Mouse (Mus musculus) frontal cortex, postnatal 36 days (tissue): Measurements from ENCODE around the gene Cutal.

Experiments used
- DNase-seq, 2 experiments: peaks; one replicate each; pipeline ENCODE4 v3.0.0; 2022; ENCODE audit warnings: low spot score in 2 of 2

Gene Cutal

DNA sequence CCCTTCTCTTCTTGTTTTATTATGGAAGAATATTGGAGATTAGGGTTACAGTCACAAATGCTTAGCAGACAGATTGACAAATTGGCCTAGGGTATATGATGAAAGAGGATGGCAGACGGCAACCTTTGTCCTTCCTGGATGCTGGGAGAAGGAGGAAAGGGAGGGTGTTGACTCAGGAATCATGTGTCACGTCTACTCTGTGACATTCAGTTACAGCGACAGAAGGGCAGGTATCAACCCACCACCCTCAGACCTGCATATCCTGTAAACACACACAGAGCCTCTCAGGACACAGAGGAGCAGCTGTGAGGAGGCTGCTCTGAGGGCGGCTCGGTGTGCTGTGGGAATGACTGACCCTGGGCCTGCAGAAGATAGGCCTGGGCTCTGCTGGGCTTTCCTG, 9.0 kb downstream of the Cutal start:
- no peak for DNase-seq

- no peak for DNase-seq
These were observed 10.0 kb downstream of the Cutal start for GRCm38 (mm10) chr2:34884186-34884585.

DNA sequence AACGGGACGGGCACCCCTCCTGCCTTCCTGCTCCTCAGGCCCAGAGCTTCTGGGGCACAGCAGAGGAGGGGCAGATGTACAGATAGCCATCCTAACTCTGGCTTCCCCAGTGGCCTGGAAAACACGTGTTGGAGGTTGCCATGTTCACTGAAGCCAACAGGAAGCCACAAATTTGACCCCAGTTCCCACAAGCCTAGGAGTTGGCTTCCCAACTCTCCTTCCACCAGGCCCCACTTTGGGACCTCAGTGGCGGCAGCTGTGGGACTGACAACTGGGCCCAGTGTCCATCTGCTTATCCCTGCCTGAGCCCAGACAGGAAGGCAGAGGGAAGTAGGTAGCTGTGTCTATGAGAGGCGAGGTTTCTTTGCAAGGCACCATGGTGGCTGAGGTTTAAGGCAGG, 19.8 kb downstream of the Cutal start:
- DNase-seq: no peak

DNA sequence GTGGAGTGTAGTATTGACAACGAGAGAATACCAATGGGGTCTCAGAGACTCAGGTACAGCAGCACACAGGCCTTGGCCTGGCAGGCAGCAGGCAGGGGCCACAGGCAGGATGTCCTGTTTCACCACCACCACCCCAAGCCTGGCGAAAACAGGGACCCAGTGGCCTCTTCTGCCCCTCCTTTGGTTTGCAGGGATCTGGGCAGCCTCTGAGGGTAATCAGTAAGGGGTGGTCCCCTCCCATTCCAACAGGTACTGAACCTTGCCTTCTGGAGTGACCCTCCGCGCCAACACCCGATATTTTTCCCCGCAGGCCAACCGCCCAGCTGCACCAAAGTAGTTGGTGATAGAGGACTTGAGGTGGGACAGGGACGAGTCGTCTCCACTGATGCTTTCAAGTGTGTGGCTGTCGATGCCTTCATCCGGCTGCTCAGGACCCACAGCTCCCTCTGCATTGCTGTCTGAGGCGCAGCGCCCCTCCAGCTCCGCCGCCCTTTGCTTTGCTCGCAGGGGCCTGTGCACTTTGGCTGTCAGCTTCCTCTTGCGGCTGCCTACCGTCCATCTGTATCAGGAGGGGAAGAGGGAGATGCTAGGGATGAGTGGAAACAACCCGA, 21.4 kb downstream of the Cutal start:
- DNase-seq: no peak

- no peak for DNase-seq
These were observed 22.7 kb downstream of the Cutal start for GRCm38 (mm10) chr2:34896821-34897460.

- DNase-seq: no peak
These were observed 23.6 kb downstream of the Cutal start for GRCm38 (mm10) chr2:34897820-34898219.

GRCm38 (mm10) chr2:34899682-34900081, 25.5 kb downstream of the Cutal start:
- DNase-seq: no peak

- no peak for DNase-seq
These were observed 26.2 kb downstream of the Cutal start for GRCm38 (mm10) chr2:34900412-34900811.

DNA sequence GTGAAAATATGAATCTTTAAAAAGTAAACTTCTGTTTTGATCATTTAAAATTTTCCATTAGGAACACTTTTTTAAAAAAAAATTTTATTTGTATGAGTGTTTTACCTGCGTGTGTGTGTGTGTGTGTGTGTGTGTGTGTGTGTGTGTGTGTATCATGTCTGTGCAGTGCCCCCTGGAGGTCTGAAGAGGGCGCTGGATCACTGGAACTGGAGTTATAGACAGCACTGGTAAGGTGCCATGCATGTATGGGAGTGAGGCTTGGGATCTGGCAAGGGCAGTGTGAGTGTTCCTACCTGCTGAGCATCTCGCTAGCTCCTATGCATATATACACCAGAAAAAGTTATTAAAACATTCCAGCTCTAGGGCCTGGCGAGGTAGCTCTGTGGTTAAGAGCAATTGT, 27.5 kb downstream of the Cutal start:
- no peak for DNase-seq

DNA sequence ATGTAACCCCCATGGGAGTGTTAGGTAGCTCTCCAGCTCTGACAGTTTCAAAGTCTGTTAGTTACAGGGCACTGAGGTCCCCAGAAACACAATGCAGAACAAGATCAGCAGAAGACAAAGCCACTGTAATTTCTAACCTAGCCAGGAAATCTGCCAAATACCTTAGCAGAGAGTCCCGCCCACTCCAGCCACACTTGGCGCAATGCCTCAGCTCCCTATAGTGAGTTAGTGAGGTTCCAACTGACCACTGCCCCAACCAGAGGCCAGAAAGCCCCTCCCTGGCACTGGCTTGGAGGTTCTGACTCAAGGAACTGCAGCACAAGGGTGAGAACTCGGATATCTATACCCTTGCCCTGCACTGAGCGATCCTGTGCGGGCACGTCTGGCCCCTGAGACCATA, 28.5 kb downstream of the Cutal start:
- DNase-seq: no peak

DNA sequence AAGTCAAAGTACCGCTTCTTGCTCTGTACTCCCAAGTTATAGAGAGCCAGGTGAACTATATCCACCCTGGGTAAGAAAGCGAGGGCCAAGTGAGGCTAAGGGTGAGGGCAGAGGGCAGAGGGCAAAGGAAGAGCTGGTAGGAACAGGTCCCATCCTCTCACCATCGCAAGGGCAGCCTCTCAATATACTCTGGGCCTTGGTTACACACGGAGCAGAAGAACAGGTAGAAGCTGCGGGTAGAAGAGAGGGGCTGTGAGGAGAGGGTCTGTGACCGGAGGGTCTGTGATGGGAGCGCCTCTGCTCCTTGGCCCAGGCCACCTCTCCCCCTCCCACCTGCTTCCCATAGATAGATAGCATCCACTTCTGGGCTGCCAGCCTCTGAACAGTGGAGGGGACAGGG, 29.0 kb downstream of the Cutal start:
- DNase-seq: no peak

DNA sequence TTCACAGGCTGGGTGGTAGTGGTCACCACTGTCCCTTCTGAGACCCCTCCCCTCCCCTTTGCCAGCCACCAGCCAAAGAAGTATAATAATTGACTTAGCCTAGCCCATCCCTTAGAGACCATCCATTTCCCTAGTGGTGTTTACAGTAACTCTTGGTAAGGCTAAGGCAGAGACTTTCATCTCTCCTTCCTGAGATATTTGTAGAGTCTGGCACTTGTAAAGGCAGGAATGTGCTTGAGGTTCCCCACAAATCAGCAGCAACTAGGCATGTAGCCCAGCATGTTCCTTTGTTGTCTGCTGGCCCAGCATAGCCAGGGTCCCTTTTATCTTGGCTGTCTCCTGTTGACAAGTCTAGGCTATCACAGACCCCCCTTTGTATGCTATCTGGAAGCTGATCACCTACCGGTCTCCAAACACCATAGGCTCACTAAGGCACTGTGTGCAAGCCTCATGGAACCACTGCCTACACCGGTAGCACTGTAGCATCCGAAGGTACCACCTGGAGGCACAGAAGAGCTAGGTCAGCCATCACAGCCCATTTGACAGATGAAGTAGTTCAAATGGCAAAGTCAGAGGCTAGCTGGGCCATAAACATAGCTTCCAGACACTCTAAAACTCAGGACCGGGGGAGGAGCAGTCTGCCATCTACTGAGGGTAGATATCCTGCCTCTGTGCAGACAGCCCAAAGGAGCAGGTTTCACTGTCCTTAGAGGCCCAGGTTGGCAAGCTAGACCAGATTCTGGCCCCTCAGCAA, 29.6 kb downstream of the Cutal start:
- no peak for DNase-seq

GRCm38 (mm10) chr2:34904849-34905542, 30.8 kb downstream of the Cutal start:
- peak; percentile 98 for DNase-seq

GRCm38 (mm10) chr2:34906426-34906825, 32.2 kb downstream of the Cutal start:
- DNase-seq: no peak

DNA sequence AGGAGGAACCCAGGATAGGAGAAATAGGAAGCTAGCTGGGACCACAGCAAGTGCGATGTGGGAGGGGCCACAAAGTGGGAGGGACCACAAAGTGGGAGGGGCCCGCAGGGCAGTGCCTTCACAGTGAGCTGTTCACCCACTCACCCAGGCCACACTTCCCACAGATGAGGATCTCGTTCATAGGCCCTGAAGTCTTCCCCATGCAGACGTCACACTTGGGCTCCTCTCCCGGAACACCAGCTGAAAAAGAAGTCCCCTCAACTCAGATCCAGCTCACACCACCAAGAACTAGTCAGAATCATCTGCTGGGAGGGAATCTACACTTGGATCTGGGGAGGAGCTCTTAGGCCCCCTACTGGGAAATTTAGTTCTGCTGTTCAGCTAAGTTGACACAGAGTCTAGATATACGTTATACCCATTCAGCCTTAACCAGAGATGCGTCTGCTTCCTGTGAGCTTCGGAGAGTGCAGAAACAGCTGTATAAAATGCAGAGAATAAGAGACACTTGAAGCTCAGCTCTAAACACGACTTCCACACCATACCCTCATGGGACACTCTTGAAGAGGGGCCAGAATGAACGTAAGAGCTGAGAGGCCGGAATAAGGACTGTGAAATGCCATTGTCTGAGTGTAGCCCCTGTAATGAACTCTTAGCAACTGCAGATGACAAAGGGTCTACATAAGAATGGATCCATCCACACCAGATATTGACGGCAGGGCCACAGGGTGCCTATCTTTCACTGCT, 32.8 kb downstream of the Cutal start:
- DNase-seq: peak; percentile 8 to 10

GRCm38 (mm10) chr2:34909719-34910118, 35.5 kb downstream of the Cutal start:
- DNase-seq: no peak

DNA sequence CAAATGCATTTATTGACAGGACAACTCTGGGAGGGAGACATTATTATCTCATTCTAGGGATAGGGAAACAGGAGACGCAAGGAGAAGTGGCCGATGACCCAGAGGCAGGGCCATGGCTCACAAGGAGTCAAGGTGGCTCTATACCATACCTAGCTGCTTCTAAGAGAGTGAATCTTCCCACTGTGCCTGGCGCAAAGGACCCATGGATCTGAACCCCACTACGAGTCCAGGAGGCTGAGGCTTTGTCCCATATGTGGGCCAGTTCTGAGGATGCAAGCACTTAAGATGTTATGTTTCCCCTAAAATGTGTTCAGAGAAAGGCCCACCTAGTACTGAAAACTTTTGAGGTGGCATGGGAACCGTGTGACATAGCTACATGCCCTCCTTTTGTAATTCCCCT, 37.7 kb downstream of the Cutal start:
- DNase-seq: no peak

GRCm38 (mm10) chr2:34912613-34913012, 38.4 kb downstream of the Cutal start:
- no peak for DNase-seq

- DNase-seq: peak in 1 of 2 experiments; percentile 6
These were observed 39.2 kb downstream of the Cutal start, which contains the start of gene Phf19 for GRCm38 (mm10) chr2:34913218-34914068. Gene Phf19 (minus strand): TSS chr2:34914026.

GRCm38 (mm10) chr2:34914069-34914822, 40.0 kb downstream of the Cutal start:
- peak in 1 of 2 experiments; percentile 21 for DNase-seq
